Mouse (Mus musculus) liver, embryonic 15.5 days (tissue): Measurements from ENCODE around the gene Bhlha15. TPM values are rescaled to one million over a fixed set of nuclear protein-coding genes. Genes with fewer than 3 reads are reported as not detected.

Source experiments
- ATAC-seq: fragments of 200-750 bp; cut with Nextera tagmentation; 2 replicates; pipeline ENCODE4 v1.8.0; 2017; ENCODE audit warnings: moderate number of reproducible peaks, mild to moderate bottlenecking, moderate library complexity; ENCODE audit not compliant: insufficient read depth
- H3K27ac ChIP-seq: fragments of 300-500 bp; sonication (generic); replicated peaks from 2 replicates; pipeline ENCODE4 v1.5.1; 2015; ENCODE audit warnings: mild to moderate bottlenecking, inconsistent platforms
- H3K27me3 ChIP-seq: fragments of 300-500 bp; sonication (generic); 2 replicates; pipeline ENCODE4 v1.6.1; 2015; ENCODE audit warnings: mild to moderate bottlenecking, inconsistent platforms
- H3K36me3 ChIP-seq: fragments of 300-500 bp; sonication (generic); replicated peaks from 2 replicates; pipeline ENCODE4 v1.6.1; 2015; ENCODE audit warnings: moderate library complexity, mild to moderate bottlenecking, inconsistent platforms
- H3K4me1 ChIP-seq: fragments of 300-500 bp; sonication (generic); replicated peaks from 2 replicates; pipeline ENCODE4 v1.6.1; 2015; ENCODE audit warnings: inconsistent platforms
- H3K4me2 ChIP-seq: fragments of 300-500 bp; sonication (generic); 2 replicates; pipeline ENCODE4 v1.6.1; 2015; ENCODE audit warnings: moderate library complexity, mild to moderate bottlenecking, inconsistent platforms
- H3K4me3 ChIP-seq: fragments of 300-500 bp; sonication (generic); replicated peaks from 2 replicates; pipeline ENCODE4 v1.5.1; 2015; ENCODE audit warnings: mild to moderate bottlenecking, inconsistent platforms
- H3K9ac ChIP-seq: fragments of 300-500 bp; sonication (generic); 2 replicates; pipeline ENCODE4 v1.6.1; 2015; ENCODE audit warnings: moderate library complexity, mild to moderate bottlenecking, inconsistent platforms
- H3K9me3 ChIP-seq: fragments of 300-500 bp; sonication (generic); replicated peaks from 2 replicates; pipeline ENCODE4 v1.6.1; 2016; ENCODE audit warnings: inconsistent platforms
- WGBS: fragments of 180-500 bp; shearing (Covaris S2); methylation state at CpG from one replicate; pipeline ENCODE4 v1.1.7; 2015; ENCODE audit warnings: mixed read lengths; ENCODE audit not compliant: insufficient replicate concordance; 5-methylcytosine and 5-hydroxymethylcytosine counted together
- polyA plus RNA-seq: library from polyadenylated mRNA; unstranded; fragments of >200 nt; fragmentation: Nextera tagmentation; extraction: Ambion mirVana; gene quantifications from 2 replicates; pipeline ENCODE4 v1.2.1, GENCODE M21; 2015

Gene Bhlha15
- polyA plus RNA-seq, 1 experiment from 2014 or later, result 0.56 TPM

DNA sequence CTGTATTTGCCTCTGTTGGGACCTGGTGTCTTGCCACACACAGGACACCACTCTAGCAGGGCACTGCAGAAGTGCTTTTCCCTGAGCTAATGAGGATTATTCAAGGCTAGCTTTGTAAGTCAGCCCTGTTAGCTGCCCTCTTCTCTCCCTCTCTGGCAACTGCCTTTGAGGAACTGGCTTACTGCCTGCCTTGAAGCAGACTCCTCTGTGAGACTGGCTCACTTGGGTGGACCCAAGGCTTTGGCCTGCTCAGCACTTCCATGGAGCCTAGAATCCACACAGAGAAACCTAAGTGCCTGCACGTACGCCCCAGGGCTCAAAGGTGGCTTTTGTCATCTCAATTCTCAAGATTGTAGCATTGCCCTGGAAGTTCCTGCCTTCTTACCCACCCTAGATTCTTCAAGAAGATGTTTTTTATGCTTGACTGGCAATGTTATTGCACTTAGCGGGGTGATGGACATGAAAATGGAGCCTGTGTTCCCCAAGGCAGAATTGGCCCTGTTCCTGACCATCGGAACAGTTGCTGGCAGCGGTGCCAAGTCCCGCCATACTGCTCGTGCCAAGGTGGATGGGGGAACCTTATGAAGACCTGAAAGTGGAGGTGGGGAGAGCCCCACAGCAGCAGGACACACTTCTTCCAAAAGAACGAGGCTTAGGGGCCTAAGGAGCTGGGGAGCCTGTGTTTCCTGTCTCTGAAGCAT lies 20.7 kb upstream of the Bhlha15 start:
- Histone ChIP-seq H3K4me1 (no peaks in the 10 kb centered on the region), H3K36me3 (peaks cover 68% of the 10 kb centered on the region), H3K4me3 (no peak overlapping the region), H3K9ac (no peak overlapping the region), H3K4me2 (no peak overlapping the region), H3K27ac (no peak overlapping the region), H3K27me3 (no peaks in the 10 kb centered on the region), H3K9me3 (no peaks in the 10 kb centered on the region)
- WGBS, result 86% methylated on average over 8 of the region's 8 CpGs
- no peak for ATAC-seq

DNA sequence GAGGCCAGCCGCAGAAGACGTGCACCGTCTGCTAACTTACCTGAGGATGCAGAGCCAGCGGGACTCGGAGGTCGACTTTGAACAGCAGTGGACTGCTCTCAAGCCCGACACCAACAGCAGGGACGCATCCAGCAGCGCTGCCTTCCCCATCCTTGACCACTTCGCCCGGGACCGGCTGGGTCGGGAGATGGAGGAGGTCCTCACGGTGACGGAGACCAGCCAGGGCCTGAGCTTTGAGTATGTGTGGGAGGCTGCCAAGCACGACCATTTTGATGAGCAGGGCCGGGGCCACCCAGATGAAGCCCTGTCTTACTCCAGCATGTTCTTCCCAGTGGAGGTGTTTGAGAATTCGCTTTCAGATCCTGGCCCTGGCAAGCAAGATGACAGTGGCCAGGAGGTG lies 16.4 kb upstream of the Bhlha15 start:
- no peak overlapping the region for H3K27ac ChIP-seq
- H3K4me3 ChIP-seq, result no peak overlapping the region
- WGBS, result 82% methylated on average over 18 of the region's 18 CpGs
- no peak for ATAC-seq
- no peak overlapping the region for H3K9ac ChIP-seq
- no peaks in the 10 kb centered on the region for H3K4me1 ChIP-seq
- peaks cover 71% of the 10 kb centered on the region for H3K36me3 ChIP-seq
- H3K9me3 ChIP-seq, result no peaks in the 10 kb centered on the region
- no peak overlapping the region for H3K4me2 ChIP-seq
- no peaks in the 10 kb centered on the region for H3K27me3 ChIP-seq

DNA sequence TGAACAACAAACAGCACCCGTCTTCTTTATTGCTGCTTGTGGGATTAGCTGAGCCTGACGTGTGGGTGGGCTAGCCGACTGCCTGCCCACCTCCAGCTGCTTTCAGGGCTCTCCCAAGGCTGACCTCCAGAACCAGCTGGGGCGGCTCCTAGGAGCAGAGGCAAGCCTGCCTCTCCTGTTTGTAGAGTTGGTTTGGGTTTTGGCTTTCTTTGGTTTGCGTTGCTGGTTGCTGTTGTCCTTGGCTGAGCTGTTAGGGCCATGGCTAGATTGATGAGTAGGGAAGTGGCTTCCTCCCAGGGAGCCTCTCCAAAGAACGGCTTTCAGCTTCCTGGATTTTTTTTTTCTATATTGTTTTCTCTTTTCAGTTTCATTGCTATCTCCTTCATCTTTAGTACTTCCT lies 11.9 kb upstream of the Bhlha15 start:
- Histone ChIP-seq H3K4me3 (no peak overlapping the region), H3K27ac (no peak overlapping the region), H3K36me3 (peaks cover 59% of the 10 kb centered on the region), H3K9ac (no peak overlapping the region), H3K4me1 (peaks cover 9% of the 10 kb centered on the region), H3K4me2 (no peak overlapping the region), H3K27me3 (no peaks in the 10 kb centered on the region), H3K9me3 (no peaks in the 10 kb centered on the region)
- WGBS, result 57% methylated on average over 6 of the region's 6 CpGs
- ATAC-seq, result no peak

DNA sequence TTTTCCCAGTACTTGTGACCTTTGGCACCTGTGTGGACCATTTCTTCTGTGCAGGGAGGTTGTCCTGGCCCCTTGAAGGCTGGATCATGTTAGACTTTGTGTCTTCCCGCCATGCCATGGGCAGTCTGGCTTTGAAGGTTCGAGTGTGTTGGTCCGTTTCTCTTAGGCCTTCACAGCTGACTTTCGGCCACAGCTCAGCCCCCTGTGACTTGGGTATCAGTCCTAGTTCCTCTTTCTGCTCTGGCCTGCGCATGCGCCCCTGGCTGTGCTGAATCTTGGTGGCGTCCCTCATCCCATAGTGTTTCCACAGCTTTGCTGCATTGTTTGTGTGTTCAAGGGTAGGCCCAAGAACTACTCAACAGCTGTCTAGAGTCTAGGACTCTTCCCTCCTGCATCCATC lies 8.8 kb upstream of the Bhlha15 start:
- 56% methylated on average over 7 of the region's 7 CpGs for WGBS
- no peak overlapping the region for H3K4me2 ChIP-seq
- H3K4me1 ChIP-seq, result peaks cover 10% of the 10 kb centered on the region
- no peak overlapping the region for H3K9ac ChIP-seq
- ATAC-seq, result no peak
- no peak overlapping the region for H3K27ac ChIP-seq
- H3K4me3 ChIP-seq, result no peak overlapping the region
- peaks cover 46% of the 10 kb centered on the region for H3K36me3 ChIP-seq
- no peaks in the 10 kb centered on the region for H3K27me3 ChIP-seq
- H3K9me3 ChIP-seq, result no peaks in the 10 kb centered on the region

DNA sequence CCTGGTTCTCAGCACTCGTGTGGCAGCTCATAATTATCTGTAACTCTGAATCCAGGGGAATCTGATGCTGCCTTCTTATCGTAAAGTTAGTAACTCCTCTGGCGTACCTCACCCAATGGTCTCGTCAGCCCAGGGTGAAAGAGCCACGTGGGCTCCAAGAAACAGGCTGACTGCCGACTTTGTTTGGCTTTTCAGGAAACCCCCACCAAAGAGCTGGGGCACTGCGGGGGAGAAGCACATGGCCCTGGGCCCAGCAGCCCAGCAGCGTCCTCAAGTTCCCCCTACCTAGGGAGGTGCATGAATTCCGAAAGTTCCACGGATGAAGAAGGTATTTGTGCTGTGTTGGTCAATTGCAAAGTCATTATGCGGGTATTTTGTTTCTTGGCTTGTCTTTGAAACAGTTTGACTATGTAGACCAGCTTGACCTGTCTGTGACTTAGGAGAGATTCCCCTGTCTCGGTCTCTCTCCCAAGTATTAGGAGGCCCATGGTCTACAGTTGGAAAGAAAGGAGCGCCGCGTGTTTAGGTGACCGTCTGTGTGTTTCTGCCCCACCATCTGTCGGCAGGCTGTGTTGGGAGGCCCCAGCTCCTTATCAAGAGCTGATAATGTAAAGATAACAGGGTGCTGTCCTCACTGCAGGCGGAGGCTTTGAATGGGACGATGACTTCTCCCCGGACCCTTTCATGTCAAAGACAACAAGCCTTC lies 7.4 kb upstream of the Bhlha15 start:
- Histone ChIP-seq H3K27me3 (no peaks in the 10 kb centered on the region), H3K4me3 (no peak overlapping the region), H3K4me1 (peaks cover 10% of the 10 kb centered on the region), H3K27ac (no peak overlapping the region), H3K4me2 (no peak overlapping the region), H3K9me3 (no peaks in the 10 kb centered on the region), H3K9ac (no peak overlapping the region), H3K36me3 (peaks cover 42% of the 10 kb centered on the region)
- ATAC-seq, result no peak
- 47% methylated on average over 20 of the region's 20 CpGs for WGBS

DNA sequence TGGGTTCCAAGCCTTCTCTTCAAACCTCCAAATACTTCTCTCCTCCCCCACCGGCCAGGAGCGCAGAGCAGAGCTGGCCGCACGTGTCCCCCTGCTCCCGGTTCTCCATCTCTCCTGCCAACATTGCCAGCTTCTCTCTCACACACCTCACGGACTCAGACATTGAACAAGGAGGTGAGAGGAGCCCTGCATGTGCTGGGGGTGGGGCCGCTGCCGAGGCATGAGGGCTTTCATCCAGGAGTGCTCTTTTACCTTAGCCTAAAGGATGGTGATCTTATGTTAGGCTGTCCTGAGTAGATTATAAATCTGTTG lies 6.9 kb upstream of the Bhlha15 start:
- no peak overlapping the region for H3K4me2 ChIP-seq
- H3K4me1 ChIP-seq, result peaks cover 10% of the 10 kb centered on the region
- no peak overlapping the region for H3K9ac ChIP-seq
- H3K9me3 ChIP-seq, result no peaks in the 10 kb centered on the region
- no peak overlapping the region for H3K27ac ChIP-seq
- WGBS, result 71% methylated on average over 8 of the region's 8 CpGs
- no peak overlapping the region for H3K4me3 ChIP-seq
- H3K36me3 ChIP-seq, result peaks cover 42% of the 10 kb centered on the region
- H3K27me3 ChIP-seq, result no peaks in the 10 kb centered on the region
- ATAC-seq, result no peak

DNA sequence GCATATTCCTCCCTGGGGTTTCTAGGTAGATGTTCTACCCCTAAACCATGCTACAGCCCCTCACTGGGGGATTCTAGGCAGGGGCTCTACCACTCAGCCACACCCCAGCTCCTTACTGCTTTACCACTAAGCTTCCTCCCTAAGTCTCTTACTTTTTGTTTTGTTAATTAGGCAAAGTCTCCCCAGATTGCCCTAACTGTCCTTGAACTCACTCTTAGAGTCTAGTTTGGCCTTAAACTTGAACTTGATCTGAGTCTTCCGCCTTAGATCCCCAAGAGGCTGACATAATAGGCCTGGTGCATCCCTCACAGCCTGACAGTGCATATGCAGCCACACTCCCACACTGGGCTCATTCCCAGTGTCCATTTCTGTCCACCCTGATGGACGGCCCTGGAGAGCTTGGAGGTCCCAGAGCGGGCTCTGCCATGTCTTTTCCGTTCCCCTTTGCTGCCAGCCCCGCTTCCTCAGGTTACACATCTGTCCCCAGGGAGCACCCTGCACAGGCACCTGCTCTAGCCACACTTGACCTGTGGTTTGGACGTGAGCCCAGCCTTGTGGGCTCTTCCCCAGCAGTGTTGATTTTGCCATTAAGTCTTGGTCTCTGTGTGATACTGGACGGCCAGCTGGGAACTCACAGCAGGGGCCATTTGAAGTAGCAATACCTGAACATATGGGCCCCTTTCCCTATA lies 6.3 kb upstream of the Bhlha15 start:
- WGBS, result 70% methylated on average over 7 of the region's 7 CpGs
- Histone ChIP-seq H3K4me1 (peaks cover 10% of the 10 kb centered on the region), H3K9me3 (no peaks in the 10 kb centered on the region), H3K9ac (no peak overlapping the region), H3K4me2 (no peak overlapping the region), H3K27me3 (no peaks in the 10 kb centered on the region), H3K4me3 (no peak overlapping the region), H3K27ac (no peak overlapping the region), H3K36me3 (peaks cover 40% of the 10 kb centered on the region)
- ATAC-seq, result no peak

DNA sequence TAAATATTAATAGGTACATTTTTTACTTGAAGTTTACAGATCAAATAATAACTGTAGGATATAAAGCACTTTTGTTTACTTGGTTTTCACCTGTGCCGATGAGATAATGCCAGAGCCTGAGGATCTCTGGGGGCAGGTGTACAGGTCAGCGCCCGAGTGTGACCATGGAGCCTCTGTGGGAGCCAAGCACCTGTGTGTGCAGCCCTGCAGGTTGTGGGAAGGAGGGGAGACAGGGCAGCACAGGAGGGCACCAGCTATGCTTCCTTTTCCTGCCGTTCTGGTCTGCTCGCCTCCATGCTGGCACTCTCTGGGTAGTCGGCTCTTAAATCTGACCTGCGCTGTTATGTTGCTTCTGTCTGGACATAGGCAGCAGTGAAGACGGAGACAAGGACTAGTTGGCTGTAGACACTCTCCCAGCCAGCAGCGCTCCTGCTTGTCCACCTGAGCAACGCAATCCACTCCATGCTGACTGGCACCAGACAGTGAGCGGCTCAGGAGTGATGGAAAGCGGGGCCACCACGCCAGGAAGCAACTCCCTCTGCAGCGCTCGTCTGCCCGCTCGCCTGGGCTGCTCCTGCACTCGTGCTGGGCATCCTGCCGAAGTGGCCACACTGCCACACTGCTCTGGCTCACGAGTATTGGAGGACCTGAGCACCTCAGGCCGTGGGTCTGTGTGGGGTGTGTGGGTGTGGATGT lies 5.6 kb upstream of the Bhlha15 start:
- H3K4me3 ChIP-seq, result no peak overlapping the region
- 86% methylated on average over 21 of the region's 21 CpGs for WGBS
- no peak overlapping the region for H3K9ac ChIP-seq
- peaks cover 33% of the 10 kb centered on the region for H3K36me3 ChIP-seq
- H3K4me2 ChIP-seq, result no peak overlapping the region
- H3K4me1 ChIP-seq, result peaks cover 14% of the 10 kb centered on the region
- no peaks in the 10 kb centered on the region for H3K9me3 ChIP-seq
- H3K27me3 ChIP-seq, result no peaks in the 10 kb centered on the region
- H3K27ac ChIP-seq, result no peak overlapping the region
- no peak for ATAC-seq

DNA sequence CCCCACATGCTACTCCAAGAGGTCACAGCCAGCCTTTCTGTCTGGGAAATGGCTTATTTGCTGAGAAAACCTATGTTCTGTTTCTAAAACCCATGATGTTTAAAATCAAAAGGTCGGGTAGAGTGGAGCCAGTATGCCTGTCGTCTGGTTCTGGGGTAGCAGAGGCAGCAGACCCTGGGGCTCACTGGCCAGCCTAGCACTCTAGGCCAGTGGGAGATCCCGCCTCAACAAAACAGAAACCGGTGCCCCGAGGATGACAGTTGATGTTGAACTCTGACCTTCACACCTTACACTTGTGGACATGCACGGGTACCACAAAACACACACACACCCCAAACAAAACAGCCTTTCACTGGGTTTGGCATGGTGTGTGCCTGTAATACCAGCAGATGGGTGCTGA lies 1.7 kb upstream of the Bhlha15 start:
- H3K9ac ChIP-seq, result no peak overlapping the region
- WGBS, result 69% methylated on average over 6 of the region's 6 CpGs
- no peak overlapping the region for H3K4me2 ChIP-seq
- no peak overlapping the region for H3K27ac ChIP-seq
- H3K4me1 ChIP-seq, result peaks cover 20% of the 10 kb centered on the region
- peaks cover 20% of the 10 kb centered on the region for H3K36me3 ChIP-seq
- no peak overlapping the region for H3K4me3 ChIP-seq
- H3K27me3 ChIP-seq, result no peaks in the 10 kb centered on the region
- no peak for ATAC-seq
- H3K9me3 ChIP-seq, result no peaks in the 10 kb centered on the region

DNA sequence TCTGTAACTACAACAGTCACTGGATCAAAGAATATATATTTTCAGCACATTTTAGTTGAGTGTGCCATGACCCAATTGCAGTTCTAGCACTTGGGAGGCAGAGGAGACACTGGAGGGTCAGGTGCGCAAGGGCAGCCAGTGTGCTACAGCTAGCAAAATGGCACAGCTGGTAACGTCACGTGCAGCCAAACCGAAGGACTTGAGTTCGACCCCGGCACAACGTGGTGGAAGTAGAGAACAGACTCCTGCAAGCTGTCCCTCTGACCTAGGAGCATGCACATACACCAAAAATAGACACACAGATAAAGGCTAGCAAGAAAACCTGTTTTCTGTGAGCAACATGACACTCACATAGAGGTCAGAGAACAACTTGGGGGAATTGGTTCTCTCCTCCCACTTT lies 759 bp upstream of the Bhlha15 start:
- Histone ChIP-seq H3K36me3 (peaks cover 20% of the 10 kb centered on the region), H3K27ac (no peak overlapping the region), H3K4me3 (no peak overlapping the region), H3K4me1 (peaks cover 20% of the 10 kb centered on the region), H3K9me3 (no peaks in the 10 kb centered on the region), H3K4me2 (peak overlapping the region; percentile 63; the same call in 1 of the 2 replicates), H3K9ac (no peak overlapping the region), H3K27me3 (no peaks in the 10 kb centered on the region)
- 54% methylated on average over 7 of the region's 7 CpGs for WGBS
- no peak for ATAC-seq

DNA sequence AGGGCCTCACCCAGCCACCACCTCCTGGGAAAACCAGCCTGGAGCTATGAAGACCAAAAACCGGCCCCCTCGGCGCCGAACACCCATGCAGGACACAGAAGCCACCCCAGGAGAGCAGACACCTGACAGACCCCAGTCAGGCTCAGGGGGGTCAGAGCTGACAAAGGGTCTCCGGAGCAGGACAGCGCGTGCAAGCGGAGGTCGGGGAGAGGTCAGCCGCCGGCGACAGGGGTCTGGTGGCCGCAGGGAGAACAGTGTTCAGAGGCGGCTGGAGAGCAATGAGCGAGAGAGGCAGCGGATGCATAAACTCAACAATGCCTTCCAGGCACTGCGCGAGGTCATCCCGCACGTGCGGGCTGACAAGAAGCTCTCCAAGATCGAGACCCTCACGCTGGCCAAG lies 940 bp downstream of the Bhlha15 start:
- no peaks in the 10 kb centered on the region for H3K9me3 ChIP-seq
- peak overlapping the region; percentile 63 for H3K4me2 ChIP-seq
- no peak overlapping the region for H3K27ac ChIP-seq
- ATAC-seq, result no peak
- WGBS, result 73% methylated on average over 23 of the region's 23 CpGs
- no peaks in the 10 kb centered on the region for H3K27me3 ChIP-seq
- no peak overlapping the region for H3K9ac ChIP-seq
- H3K4me1 ChIP-seq, result peaks cover 20% of the 10 kb centered on the region
- H3K36me3 ChIP-seq, result 0 out of 2 replicates have a peak, but pooled peaks cover 4% of the 10 kb centered on the region
- peak overlapping the region; percentile 45; the same call in 1 of the 2 replicates for H3K4me3 ChIP-seq
